Mouse (Mus musculus) kidney, adult 2 months (tissue): ENCODE measurements at regions not wholly inside any gene's neighbourhood (a gene's known extent, or its start where the extent isn't known, plus 50 kb on each side); places are given as distances from the start of the nearest gene placed in this dataset.

ENCODE experiments used
- CTCF ChIP-seq: fragments of 200-500 bp; conservative IDR thresholded peaks from 2 replicates; pipeline ENCODE4 v1.5.1; 2011; ENCODE audit warnings: low read depth, mild to moderate bottlenecking, control low read depth, low read length, moderate library complexity, mixed read lengths; ENCODE audit not compliant: insufficient read depth, insufficient read length
- POLR2A ChIP-seq: fragments of 200-500 bp; IDR thresholded peaks from one replicate; pipeline ENCODE4 v1.6.1; 2011; ENCODE audit warnings: low read depth, low read length, control low read depth

DNA sequence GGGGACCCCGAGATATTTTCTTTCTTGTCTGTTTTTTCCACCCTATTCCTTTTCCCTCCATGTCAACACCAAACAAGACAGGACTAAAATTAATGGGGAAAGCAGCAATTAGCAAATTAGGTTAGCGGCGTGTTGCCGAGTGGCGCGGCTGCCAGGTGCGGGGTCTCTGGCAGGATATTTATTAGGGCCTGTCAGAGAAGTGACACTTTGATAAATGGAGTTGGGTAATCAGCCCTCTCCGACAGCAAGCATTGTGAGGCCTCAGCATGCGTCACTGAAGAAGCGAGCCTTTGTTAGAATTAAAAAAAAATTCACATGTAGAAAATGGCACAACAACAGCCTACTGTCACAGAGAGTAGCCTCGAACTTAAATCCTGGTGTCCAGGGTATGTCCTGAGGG lies 162.3 kb downstream of the Dhx35 start:
- no peak for TF ChIP-seq POLR2A
- no peak for TF ChIP-seq CTCF
